Mouse (Mus musculus) CD4-positive naive resting alpha-beta T cell, adult 76 days (primary cell): ENCODE measurements around the gene Esp15. TPM values are rescaled to one million over a fixed set of nuclear protein-coding genes. Genes with fewer than 3 reads are reported as not detected.

Source experiments
- total RNA-seq: library from RNA; stranded (reverse); gene quantifications from one replicate; pipeline ENCODE4 v1.2.4, GENCODE M21; 2023

The Esp15 gene
- not detected for total RNA-seq

GRCm38 (mm10) chr17:39640654-39641053, at the start of gene Esp15:
Esp15 (plus strand) TSS chr17:39640954.

Other genes starting within 250 kb of the Esp15 start
- not detected for gene Esp18, start 234.6 kb upstream of the Esp15 start, total RNA-seq
- not detected for gene Esp16, start 104.8 kb upstream of the Esp15 start, total RNA-seq